Mouse (Mus musculus) intestine, embryonic 15.5 days (tissue): ENCODE data around the gene Tmem44. TPM values are rescaled to one million over a fixed set of nuclear protein-coding genes. Genes with fewer than 3 reads are reported as not detected.

ENCODE experiments used
- ATAC-seq: fragments of 200-750 bp; cut with Nextera tagmentation; 2 replicates; pipeline ENCODE4 v1.8.0; 2017; ENCODE audit warnings: moderate TSS enrichment, moderate library complexity
- H3K27ac ChIP-seq: fragments of 300-500 bp; sonication (generic); 2 replicates; pipeline ENCODE4 v1.5.1; 2015; ENCODE audit warnings: mild to moderate bottlenecking, inconsistent platforms
- H3K27me3 ChIP-seq: fragments of 300-500 bp; sonication (generic); replicated peaks from 2 replicates; pipeline ENCODE4 v1.6.1; 2015; ENCODE audit warnings: inconsistent platforms
- H3K36me3 ChIP-seq: fragments of 300-500 bp; sonication (generic); 2 replicates; pipeline ENCODE4 v1.6.1; 2015; ENCODE audit warnings: inconsistent platforms
- H3K4me1 ChIP-seq: fragments of 300-500 bp; sonication (generic); replicated peaks from 2 replicates; pipeline ENCODE4 v1.6.1; 2015; ENCODE audit warnings: inconsistent platforms
- H3K4me2 ChIP-seq: fragments of 300-500 bp; sonication (generic); replicated peaks from 2 replicates; pipeline ENCODE4 v1.6.1; 2015; ENCODE audit warnings: mild to moderate bottlenecking, inconsistent platforms
- H3K4me3 ChIP-seq: fragments of 300-500 bp; sonication (generic); replicated peaks from 2 replicates; pipeline ENCODE4 v1.5.1; 2015; ENCODE audit warnings: inconsistent platforms
- H3K9ac ChIP-seq: fragments of 300-500 bp; sonication (generic); 2 replicates; pipeline ENCODE4 v1.6.1; 2015; ENCODE audit warnings: inconsistent platforms
- H3K9me3 ChIP-seq: fragments of 300-500 bp; sonication (generic); 2 replicates; pipeline ENCODE4 v1.6.1; 2016; ENCODE audit warnings: inconsistent platforms
- WGBS: fragments of 180-500 bp; shearing (Covaris S2); methylation state at CpG from one replicate; pipeline ENCODE4 v1.1.7; 2015; 5-methylcytosine and 5-hydroxymethylcytosine counted together
- polyA plus RNA-seq: library from polyadenylated mRNA; unstranded; fragments of >200 nt; fragmentation: Nextera tagmentation; extraction: Ambion mirVana; gene quantifications from 2 replicates; pipeline ENCODE4 v1.2.1, GENCODE M21; 2015

Gene Tmem44
- 9.1 and 10.0 TPM in 2 replicates for polyA plus RNA-seq

DNA sequence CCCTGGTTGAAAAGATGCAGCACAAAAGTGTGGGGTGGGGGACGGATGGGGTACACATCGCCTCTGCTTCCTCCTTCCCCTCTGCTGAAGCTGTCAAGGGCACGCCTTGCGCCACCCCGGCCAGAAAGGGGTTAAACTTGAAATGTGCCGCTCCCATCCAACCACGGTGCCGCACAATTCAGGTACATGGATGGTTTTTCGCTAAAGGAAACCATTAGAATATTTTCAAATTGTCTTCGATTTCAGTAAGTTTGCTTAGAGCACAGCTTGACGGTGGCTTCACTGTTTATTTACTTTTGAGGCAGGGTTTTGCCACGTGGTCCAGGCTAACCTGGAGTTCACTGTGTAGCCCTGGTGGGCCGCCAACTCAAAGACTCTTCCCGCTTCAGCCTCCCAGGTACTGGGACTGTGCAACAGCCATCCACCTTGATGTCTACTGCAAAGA, at the start of gene Tmem44:
TSS of gene Tmem44 (minus strand) at position 95 of the 445 bp plus-strand sequence.
- Histone ChIP-seq H3K27me3 (no peaks in the 10 kb centered on the region), H3K36me3 (no peaks in the 10 kb centered on the region), H3K4me2 (peak within 1 kb of the TSS; percentile 93), H3K9me3 (no peaks in the 10 kb centered on the region), H3K4me3 (peak within 1 kb of the TSS; percentile 77), H3K4me1 (peaks cover 19% of the 10 kb centered on the region; the same call in 1 of the 2 replicates), H3K27ac (peak within 1 kb of the TSS; percentile 46), H3K9ac (peak within 1 kb of the TSS; percentile 89)
- 2% methylated on average over 14 of the region's 14 CpGs for WGBS
- ATAC-seq, result peak; percentile 53

DNA sequence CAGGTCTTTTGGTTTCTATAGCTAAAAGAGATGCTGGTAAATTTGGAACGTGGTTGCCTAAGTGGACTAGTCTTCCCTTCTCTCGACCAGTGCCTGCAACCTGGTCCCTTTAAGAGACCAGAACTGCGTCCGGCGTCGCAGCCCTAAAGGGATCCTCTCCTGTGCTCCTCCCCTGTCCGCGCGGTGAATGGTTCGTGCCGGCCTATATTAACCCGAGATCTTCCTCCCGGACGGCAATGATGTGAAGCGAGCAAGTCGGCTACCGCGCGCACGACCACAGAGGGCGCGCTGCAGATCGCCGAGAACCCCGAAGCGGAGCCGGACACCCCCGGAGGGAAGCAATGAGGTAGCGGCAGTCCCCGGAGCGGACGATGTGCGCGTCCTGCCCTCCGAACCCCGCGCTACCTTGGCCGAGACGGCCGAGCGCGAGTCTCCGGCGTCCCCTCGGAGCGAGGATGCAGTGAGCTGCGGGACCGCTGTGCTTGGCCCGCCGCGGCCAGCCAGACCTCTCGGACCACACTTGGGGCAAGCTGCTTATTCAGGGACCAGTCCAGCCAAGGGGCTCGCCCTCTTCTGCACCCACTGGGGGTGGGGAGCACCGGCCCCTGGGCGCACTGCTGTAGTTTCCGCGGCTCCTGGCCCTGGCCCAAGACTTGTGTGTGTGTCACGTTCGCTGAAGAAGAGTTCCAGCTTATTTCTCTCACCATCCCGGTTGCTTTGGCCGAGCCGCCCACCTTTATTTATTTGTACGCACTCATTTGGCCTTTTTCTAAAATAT, 49.0 kb upstream of the Tmem44 start, which contains the start of gene Fam43a:
TSS of gene Fam43a (plus strand) at position 233 of the 778 bp plus-strand sequence.
- Histone ChIP-seq H3K27me3 (peaks cover 12% of the 10 kb centered on the region; the same call in 1 of the 2 replicates), H3K27ac (peak within 1 kb of the TSS; percentile 70), H3K4me2 (peak within 1 kb of the TSS; percentile 98), H3K36me3 (no peaks in the 10 kb centered on the region), H3K4me1 (peaks cover 26% of the 10 kb centered on the region), H3K9ac (peak within 1 kb of the TSS; percentile 70), H3K9me3 (no peaks in the 10 kb centered on the region), H3K4me3 (peak within 1 kb of the TSS; percentile 69)
- WGBS, result under 1% methylated on average over 63 of the region's 63 CpGs
- ATAC-seq, result peak; percentile 83

DNA sequence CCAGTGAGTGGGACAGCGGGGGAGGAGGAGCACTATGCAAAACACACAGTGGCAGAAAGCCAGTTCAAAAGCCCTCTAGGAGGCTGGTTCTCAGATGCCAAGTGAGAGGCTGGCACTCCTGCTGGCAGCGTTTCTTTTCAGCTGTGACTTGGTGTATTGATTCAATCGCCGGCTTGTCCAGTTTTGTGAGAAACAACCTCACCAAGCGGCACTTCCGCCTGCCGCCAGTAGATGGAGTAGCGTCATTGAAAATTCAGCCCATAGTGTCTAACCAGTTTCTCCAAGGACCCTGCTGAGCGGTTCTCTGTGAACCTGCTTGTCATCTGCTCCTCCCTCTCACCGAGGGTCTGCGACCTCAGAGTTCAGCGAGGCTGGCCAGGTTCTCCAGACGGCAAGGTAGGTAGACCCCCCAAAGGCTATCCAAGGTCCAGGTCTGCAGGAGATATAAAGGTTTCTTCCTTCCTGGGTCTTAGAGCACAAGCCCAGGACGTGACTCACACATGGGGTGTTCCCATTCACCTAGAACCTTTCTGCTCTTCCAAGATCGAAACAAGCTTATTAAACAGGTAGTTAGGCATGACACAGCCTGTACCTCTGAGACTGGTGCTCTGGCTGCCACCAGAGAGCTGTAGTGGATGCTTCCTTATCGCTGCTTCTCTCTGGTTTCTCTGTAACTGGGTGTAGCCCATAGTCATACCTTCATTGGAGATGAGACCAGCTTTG, 46.5 kb upstream of the Tmem44 start:
- ATAC-seq, result peak; percentile 45; the same call in 1 of the 2 replicates
- Histone ChIP-seq H3K9ac (no peak overlapping the region), H3K4me2 (peak overlapping the region; percentile 49), H3K4me1 (peaks cover 21% of the 10 kb centered on the region), H3K27me3 (peaks cover 12% of the 10 kb centered on the region; the same call in 1 of the 2 replicates), H3K9me3 (no peaks in the 10 kb centered on the region), H3K36me3 (no peaks in the 10 kb centered on the region), H3K27ac (no peak overlapping the region), H3K4me3 (no peak overlapping the region)
- 11% methylated on average over 16 of the region's 16 CpGs for WGBS

DNA sequence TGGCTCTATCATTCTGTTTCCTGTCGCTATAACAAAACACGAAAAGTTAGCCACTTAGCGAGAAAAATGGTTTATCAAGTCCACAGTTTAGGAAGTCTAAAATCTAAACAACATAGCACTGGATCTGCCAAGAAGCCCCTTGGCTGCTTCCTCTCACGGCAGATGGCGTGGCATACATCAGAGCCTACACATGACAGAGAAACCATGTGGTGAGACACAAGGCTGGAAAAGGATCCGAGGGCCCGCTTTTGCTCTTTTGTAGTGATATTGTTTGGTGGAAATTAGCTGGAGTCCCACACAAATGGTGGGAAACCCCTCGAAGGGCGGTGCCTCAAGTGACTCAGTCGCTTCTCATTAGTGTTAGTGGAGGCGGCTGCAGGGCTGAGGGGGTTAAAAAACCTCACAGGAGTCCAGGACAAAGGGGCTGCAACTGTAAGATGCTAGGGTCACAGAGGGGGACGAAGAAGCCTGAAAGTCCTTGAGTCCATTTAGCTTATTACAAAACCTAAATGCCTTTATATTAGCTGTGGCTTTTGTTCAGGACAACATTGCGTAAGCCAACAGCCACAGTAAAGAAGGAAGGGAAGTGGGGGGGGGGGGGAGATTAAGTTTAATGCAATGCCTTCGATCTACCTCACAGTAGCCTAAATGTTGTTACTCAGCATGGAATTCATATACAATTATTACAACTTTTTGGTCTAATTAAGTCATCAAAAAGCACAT, 45.4 kb upstream of the Tmem44 start:
- no peak for ATAC-seq
- Histone ChIP-seq H3K4me1 (peaks cover 11% of the 10 kb centered on the region), H3K9me3 (no peaks in the 10 kb centered on the region), H3K9ac (no peak overlapping the region), H3K36me3 (no peaks in the 10 kb centered on the region), H3K4me2 (no peak overlapping the region), H3K27me3 (peaks cover 6% of the 10 kb centered on the region; the same call in 1 of the 2 replicates), H3K27ac (no peak overlapping the region), H3K4me3 (no peak overlapping the region)
- WGBS, result 56% methylated on average over 14 of the region's 14 CpGs

DNA sequence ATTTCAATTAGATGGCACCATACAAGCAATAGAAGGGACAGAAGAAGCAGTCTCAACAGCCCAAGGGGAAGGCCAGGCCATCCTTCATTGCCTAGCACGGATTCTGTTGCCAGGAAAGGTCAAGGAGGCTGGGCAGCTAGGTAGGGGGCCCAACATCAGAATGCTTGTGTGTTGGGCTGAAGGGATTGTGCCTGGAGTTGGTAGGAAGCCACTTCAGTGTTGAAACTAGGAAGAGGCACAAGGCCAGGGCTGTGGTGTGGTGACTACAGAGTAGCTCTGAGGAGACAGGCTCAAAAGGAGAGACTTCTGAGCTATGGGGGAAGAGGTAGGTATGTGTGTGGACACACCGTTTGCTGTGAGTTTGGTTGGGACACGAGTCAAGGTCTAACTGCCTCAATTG, 44.7 kb upstream of the Tmem44 start:
- Histone ChIP-seq H3K4me2 (no peak overlapping the region), H3K4me3 (no peak overlapping the region), H3K9me3 (no peaks in the 10 kb centered on the region), H3K36me3 (no peaks in the 10 kb centered on the region), H3K27me3 (peaks cover under 1% of the 10 kb centered on the region; the same call in 1 of the 2 replicates), H3K27ac (no peak overlapping the region), H3K4me1 (0 out of 2 replicates have a peak, but pooled peaks cover 5% of the 10 kb centered on the region), H3K9ac (no peak overlapping the region)
- WGBS, result 49% methylated on average over 3 of the region's 3 CpGs
- ATAC-seq, result no peak

DNA sequence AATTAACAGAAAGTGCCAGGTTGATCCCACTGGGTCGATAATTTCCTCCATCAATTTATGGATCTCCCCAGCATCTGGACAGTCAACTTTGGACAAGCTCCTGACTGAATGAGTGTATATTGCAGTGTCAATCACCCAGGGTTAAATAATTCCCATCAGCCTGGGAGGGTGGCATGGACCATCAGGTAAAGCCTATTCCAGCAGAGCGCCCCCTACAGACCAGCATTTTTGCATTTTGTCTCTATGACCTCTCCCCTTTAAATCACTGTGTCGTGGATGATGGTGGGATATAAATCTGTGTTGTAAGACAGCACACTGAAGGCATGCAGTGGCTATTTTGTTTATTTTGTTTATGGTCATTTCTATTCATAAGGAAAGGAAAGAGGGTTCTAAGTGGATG, 41.3 kb upstream of the Tmem44 start:
- H3K27me3 ChIP-seq, result no peaks in the 10 kb centered on the region
- no peaks in the 10 kb centered on the region for H3K9me3 ChIP-seq
- H3K4me2 ChIP-seq, result no peak overlapping the region
- no peak for ATAC-seq
- H3K9ac ChIP-seq, result no peak overlapping the region
- no peak overlapping the region for H3K27ac ChIP-seq
- 0 out of 2 replicates have a peak, but pooled peaks cover 3% of the 10 kb centered on the region for H3K4me1 ChIP-seq
- H3K4me3 ChIP-seq, result no peak overlapping the region
- WGBS, result 49% methylated on average over 3 of the region's 3 CpGs
- no peaks in the 10 kb centered on the region for H3K36me3 ChIP-seq

DNA sequence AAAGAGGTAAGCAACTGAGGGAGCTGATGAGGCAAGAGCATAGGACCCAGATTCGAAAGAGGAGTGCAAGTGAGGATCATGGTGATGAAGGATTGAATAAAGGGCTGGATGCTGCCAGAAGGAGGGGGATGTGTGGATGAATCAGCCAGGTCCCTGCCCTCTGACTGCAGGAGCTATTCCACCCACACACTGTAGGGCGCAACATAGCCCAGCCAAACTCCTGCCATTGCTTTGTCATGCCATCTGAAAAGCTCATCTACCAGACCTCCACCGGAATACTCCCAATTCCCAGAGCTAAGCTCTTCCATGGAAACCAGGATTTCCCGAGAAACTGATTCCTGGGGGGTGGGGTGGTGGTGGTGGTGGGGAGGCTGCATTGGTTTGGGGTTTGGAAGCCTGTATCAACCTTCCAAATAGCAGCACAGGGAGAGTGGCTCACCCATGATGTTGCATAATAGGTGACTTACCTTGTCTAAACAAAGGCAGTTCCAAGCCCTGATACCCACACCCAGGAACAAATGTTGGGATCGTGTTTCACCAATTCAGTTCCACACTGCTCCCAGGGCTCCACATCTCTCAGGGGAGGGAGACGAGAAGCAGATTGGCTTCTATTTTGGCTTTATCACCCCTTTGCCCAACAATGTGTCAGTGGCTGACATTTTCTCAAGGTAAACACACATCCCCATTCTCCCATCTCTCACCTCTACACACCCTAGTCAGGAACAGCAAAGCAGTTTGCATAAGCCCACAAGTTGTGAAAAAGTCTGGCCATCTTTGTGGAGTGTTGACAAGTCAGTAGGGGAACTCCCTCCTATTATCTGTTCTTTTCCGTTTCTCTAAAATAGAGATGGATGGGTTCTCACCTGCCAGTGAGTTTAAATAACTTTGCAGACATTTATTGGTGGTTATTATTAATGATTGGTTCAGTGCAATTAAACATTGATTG, 39.9 kb upstream of the Tmem44 start:
- Histone ChIP-seq H3K4me1 (no peaks in the 10 kb centered on the region), H3K27me3 (no peaks in the 10 kb centered on the region), H3K36me3 (0 out of 2 replicates have a peak, but pooled peaks cover under 1% of the 10 kb centered on the region), H3K9ac (no peak overlapping the region), H3K4me2 (no peak overlapping the region), H3K4me3 (no peak overlapping the region), H3K27ac (no peak overlapping the region), H3K9me3 (no peaks in the 10 kb centered on the region)
- WGBS, result 27% methylated on average over 7 of the region's 7 CpGs
- ATAC-seq, result no peak

DNA sequence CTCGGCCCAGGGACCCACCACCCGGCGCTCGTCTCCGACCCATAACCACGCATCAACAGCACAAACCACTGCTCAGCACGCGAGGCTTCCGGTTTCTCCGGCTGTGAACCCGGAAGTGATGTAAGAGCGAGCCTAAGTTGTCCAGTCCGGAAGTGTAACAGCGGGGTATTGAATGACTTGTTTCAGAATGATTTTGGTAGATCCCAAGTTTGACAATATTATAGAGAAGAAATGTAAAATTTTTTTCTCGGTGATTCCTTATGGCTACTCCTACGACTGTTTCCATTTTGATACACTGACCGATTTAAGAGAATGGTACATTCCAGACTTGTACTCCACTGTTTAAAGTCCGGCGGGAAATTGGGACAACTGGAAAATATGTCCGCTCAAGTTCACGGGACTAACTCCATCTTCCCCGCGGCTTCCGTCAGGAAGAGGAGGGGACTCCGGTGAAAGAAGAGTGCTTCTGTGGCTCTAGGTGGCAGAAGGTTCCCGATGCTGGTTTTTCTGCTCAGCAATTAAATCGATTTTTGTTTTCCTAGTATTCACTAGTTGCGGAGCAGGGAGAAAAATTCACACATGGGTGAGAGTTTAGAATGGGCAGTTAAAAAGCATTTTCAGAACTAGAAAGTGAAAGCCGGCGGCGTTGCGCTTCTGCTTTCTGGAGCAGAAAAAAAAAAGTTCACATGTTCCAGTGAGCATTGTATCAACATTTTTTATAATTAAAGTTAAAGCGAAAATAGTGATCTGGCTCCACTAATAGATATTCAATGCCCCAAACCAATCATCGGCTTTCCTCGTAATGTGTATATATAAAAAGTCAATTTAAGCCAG, 37.1 kb upstream of the Tmem44 start, which contains the start of gene Lsg1:
TSS of gene Lsg1 (minus strand) at position 99 of the 834 bp plus-strand sequence.
- peak; percentile 97 for ATAC-seq
- H3K27me3 ChIP-seq, result no peaks in the 10 kb centered on the region
- peak within 1 kb of the TSS; percentile 73 for H3K4me2 ChIP-seq
- no peaks in the 10 kb centered on the region for H3K4me1 ChIP-seq
- H3K27ac ChIP-seq, result peak within 1 kb of the TSS; percentile 20; the same call in 1 of the 2 replicates
- peak within 1 kb of the TSS; percentile 73 for H3K4me3 ChIP-seq
- H3K9me3 ChIP-seq, result no peaks in the 10 kb centered on the region
- H3K36me3 ChIP-seq, result peaks cover 14% of the 10 kb centered on the region
- peak within 1 kb of the TSS; percentile 73 for H3K9ac ChIP-seq
- WGBS, result 2% methylated on average over 35 of the region's 35 CpGs

DNA sequence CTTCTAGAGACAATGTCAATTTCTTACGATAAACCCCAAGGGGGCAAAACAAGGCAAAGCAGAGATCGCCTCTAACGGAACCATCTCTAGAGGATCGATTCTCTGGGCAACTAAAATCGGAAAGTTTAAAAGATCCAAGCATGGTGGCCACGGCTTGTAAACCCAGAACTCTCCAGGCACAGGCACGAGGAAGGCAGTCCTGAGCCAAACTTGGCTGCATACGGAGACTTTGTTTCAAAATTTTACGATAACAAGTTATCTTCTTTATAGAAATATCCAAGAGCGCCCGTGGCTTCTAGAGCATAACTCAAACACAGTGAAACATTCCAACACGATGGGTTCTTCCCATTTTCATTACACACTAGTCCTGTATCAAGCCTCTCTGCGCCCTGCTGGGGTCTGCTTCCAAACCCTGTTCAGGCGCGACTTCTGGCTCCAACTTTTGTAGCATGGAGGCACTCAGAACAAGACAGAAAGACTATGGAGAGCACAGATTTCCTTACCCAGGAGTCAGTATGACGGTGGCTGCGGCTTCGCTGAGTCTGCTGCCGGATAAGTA, 36.4 kb upstream of the Tmem44 start:
- Histone ChIP-seq H3K4me3 (peak overlapping the region; percentile 73), H3K9me3 (no peaks in the 10 kb centered on the region), H3K9ac (peak overlapping the region; percentile 73), H3K36me3 (peaks cover 20% of the 10 kb centered on the region), H3K27me3 (no peaks in the 10 kb centered on the region), H3K27ac (peak overlapping the region; percentile 20; the same call in 1 of the 2 replicates), H3K4me2 (peak overlapping the region; percentile 73), H3K4me1 (no peaks in the 10 kb centered on the region)
- ATAC-seq, result peak; percentile 37
- WGBS, result 2% methylated on average over 19 of the region's 19 CpGs

DNA sequence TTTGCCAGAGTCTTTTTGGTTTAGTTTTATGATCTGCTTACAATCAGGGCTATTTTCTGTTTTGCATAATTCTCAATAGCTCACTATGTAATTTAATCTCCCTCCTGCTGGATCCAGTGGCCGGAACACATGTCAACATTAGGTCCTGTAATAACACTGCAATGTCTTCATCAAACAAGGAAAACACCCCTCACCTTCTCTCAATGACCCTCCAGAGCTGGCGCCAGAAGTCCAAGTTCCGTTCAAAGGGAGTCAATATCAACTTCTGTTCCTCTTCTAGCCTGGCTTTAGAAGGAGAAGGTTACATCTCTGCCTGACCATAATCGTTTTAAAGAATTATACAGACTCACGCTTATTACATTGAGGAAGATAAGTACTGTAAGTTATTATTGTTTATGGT, 30.1 kb upstream of the Tmem44 start:
- Histone ChIP-seq H3K4me3 (no peak overlapping the region), H3K27ac (no peak overlapping the region), H3K4me1 (no peaks in the 10 kb centered on the region), H3K27me3 (no peaks in the 10 kb centered on the region), H3K36me3 (peaks cover 62% of the 10 kb centered on the region), H3K4me2 (no peak overlapping the region), H3K9me3 (no peaks in the 10 kb centered on the region), H3K9ac (no peak overlapping the region)
- no peak for ATAC-seq
- 87% methylated on average over 5 of the region's 5 CpGs for WGBS
